14 mouse cellular contexts compared by ENCODE assay signal in the genomic region with DNA sequence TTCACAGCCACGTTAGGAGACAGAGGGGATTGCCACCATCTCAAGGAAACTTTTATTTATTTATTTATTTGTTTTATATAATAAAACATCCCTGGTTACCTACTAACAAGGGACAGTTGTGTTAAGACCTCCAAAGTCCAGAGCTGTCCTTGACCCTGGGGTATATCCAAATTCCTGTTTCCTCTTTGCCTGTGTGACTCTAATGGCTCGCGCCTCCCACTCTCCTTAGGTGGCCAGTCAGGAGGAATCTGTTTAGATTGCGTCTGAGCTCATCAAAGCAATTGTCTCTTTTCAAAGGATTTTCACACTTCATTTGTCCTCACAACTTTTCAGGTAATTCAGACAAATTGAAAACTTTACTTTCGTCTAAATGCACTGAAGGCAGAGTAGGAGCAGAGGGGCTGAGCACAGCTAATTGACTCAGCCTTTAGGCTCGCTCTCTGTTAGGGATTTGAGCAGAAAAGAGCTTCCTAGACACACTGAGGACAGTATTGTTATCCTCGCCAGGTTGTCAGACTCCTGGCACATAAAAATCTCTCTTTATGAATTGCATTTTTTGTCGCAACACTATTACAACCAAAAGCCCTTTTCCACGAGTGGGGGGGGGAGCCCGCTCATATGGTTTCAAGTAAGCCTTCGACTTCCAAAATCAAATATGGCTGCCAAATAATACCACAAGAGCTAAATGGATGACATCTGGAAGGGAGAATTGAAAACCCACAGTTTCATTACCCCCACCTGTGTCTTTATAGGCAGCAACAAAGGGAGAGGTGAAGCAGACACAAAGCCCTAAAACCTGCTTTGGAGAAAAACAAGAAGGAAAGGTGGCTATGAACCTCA.
A peak's percentile ranks its signal among the peaks of the same experiment; 100 is the strongest.
DNase-seq lines count a peak whose midpoint lies in the region; ATAC-seq and TF ChIP-seq lines count a peak whose summit lies in the region.
"Had no signal": no experiment of that assay in that cellular context is flagged by ENCODE, and none has a peak within 500 bp of the region (broad histone marks: within the 10 kb centered on the region; RNA-seq: fewer than 3 reads in every experiment).

No protein-coding gene starts in this region.

- H3K4me3 ChIP-seq in limb, embryonic 13.5 days, result no peak overlapping the region
- no peak overlapping the region for H3K4me3 ChIP-seq in kidney, adult 2 months (ENCODE audit: insufficient read depth, low read depth, low read length)
- H3K4me3 ChIP-seq in intestine, embryonic 16.5 days (ENCODE audit: low read length), result no peak overlapping the region

- intact Hi-C loops in heart, postnatal 36 days (cut with DNase I), result no loop called here

- H3K4me1 ChIP-seq in limb, embryonic 13.5 days, result peaks cover 34% of the 10 kb centered on the region
- H3K4me1 ChIP-seq in kidney, adult 2 months (ENCODE audit: control insufficient read depth, insufficient read depth, low read length), result no peaks in the 10 kb centered on the region
- H3K4me1 ChIP-seq in intestine, embryonic 16.5 days (ENCODE audit: control insufficient read depth, insufficient read depth, low read length), result no peaks in the 10 kb centered on the region

- peak overlapping the region; percentile 27 for H3K4me2 ChIP-seq in limb, embryonic 13.5 days (replicated peaks)
- H3K4me2 ChIP-seq in intestine, embryonic 16.5 days (ENCODE audit: low read depth, low read length), result no peak overlapping the region

- no peaks in the 10 kb centered on the region for H3K9me3 ChIP-seq in limb, embryonic 13.5 days
- H3K9me3 ChIP-seq in intestine, embryonic 16.5 days (ENCODE audit: control insufficient read depth, low read length), result no peaks in the 10 kb centered on the region
- H3K9me3 ChIP-seq: G1E had no signal

- peak overlapping the region; percentile 89 for H3K27ac ChIP-seq in limb, embryonic 13.5 days
- no peak overlapping the region for H3K27ac ChIP-seq in kidney, adult 2 months (ENCODE audit: insufficient read depth, low read depth, low read length)
- no peak overlapping the region for H3K27ac ChIP-seq in intestine, embryonic 16.5 days (ENCODE audit: low read length)

- no peak overlapping the region for H3K9ac ChIP-seq in limb, embryonic 13.5 days
- H3K9ac ChIP-seq in intestine, embryonic 16.5 days (ENCODE audit: low read depth, low read length), result no peak overlapping the region
- H3K9ac ChIP-seq: forebrain, postnatal 0 days had no signal

- no peaks in the 10 kb centered on the region for H3K27me3 ChIP-seq in limb, embryonic 13.5 days
- no peaks in the 10 kb centered on the region; the same call in 1 of the 2 replicates for H3K27me3 ChIP-seq in kidney, adult 2 months (replicated peaks; ENCODE audit: control insufficient read depth, insufficient read depth, low read length)
- H3K27me3 ChIP-seq in intestine, embryonic 16.5 days (replicated peaks; ENCODE audit: control insufficient read depth, insufficient read depth, low read length), result no peaks in the 10 kb centered on the region

- H3K36me3 ChIP-seq in limb, embryonic 13.5 days, result no peaks in the 10 kb centered on the region
- H3K36me3 ChIP-seq in kidney, adult 2 months (ENCODE audit: control insufficient read depth, insufficient read depth, low read length), result no peaks in the 10 kb centered on the region
- no peaks in the 10 kb centered on the region for H3K36me3 ChIP-seq in intestine, embryonic 16.5 days (ENCODE audit: control insufficient read depth, insufficient read depth, low read length)
- H3K36me3 ChIP-seq: G1E had no signal

- ATAC-seq in limb, embryonic 13.5 days (ENCODE audit: low FRiP score, low read depth), result peak; percentile 76
- no peak for ATAC-seq in intestine, embryonic 16.5 days
- ATAC-seq: forebrain, postnatal 0 days had no signal

- WGBS in limb, embryonic 13.5 days, result 29% methylated on average over 11 of the region's 11 CpGs
- 71% methylated on average over 11 of the region's 11 CpGs for WGBS in kidney, adult 2 months
- WGBS in intestine, embryonic 16.5 days, result 60% methylated on average over 11 of the region's 11 CpGs

- TF ChIP-seq POLR2A in brain, embryonic 14.5 days (IDR thresholded peaks at IDR 0.05; ENCODE audit: borderline replicate concordance, extremely low read depth, insufficient read depth, insufficient read length, poor library complexity, severe bottlenecking), result no peak
- no peak for TF ChIP-seq POLR2A in kidney, adult 2 months (IDR thresholded peaks at IDR 0.05; ENCODE audit: low read depth, low read length)

- DNase-seq in heart, adult 11 months, result peak; percentile 65
- DNase-seq in heart, postnatal 36 days, result no peak
- DNase-seq in brain, embryonic 14.5 days (ENCODE audit: low read depth), result peak; percentile 38
- DNase-seq in forelimb bud, embryonic 11.5 days (ENCODE audit: low read depth, low spot score), result peak; percentile 76
- no peak for DNase-seq in kidney, adult 2 months
- DNase-seq in adrenal gland, adult (ENCODE audit: inconsistent age in 2 of 2, low spot score in 1 of 2), result no peak
- DNase-seq: cerebellum, adult 18-20 months; forebrain, postnatal 0 days; kidney, postnatal 10 days; left cerebral cortex, postnatal 4 days; lung, adult 2 months had no signal

- no peak for TF ChIP-seq CTCF in brain, embryonic 14.5 days (IDR thresholded peaks at IDR 0.05; ENCODE audit: borderline replicate concordance, extremely low read depth, insufficient read depth, insufficient read length)
- TF ChIP-seq CTCF in kidney, adult 2 months (conservative IDR thresholded peaks at IDR 0.05; ENCODE audit: insufficient read depth, insufficient read length, low read depth, low read length), result no peak

Comparison
In these comparisons a context has a peak if more than half of its experiments do, and no peak if none do; other contexts are left out.
1. DNase-seq: peak in heart, adult 11 months (single experiment), brain, embryonic 14.5 days (single experiment) and forelimb bud, embryonic 11.5 days (single experiment); none in heart, postnatal 36 days (0 of 2), kidney, adult 2 months (single experiment) and adrenal gland, adult (0 of 2).